Mouse (Mus musculus): ENCODE measurements around the gene Agap1.

Agap1 gene

GRCm38 (mm10) chr1:89544094-89544493 lies 89.5 kb downstream of the Agap1 start:
- no peak for DNase-seq (ENCODE audit: low spot score)

GRCm38 (mm10) chr1:89545099-89545498 lies 90.5 kb downstream of the Agap1 start:
- DNase-seq (ENCODE audit: low spot score): no peak

GRCm38 (mm10) chr1:89547525-89548504 lies 93.2 kb downstream of the Agap1 start:
- no peak for DNase-seq (ENCODE audit: low spot score)

- no peak for DNase-seq (ENCODE audit: low spot score)
These were observed 95.7 kb downstream of the Agap1 start for GRCm38 (mm10) chr1:89550061-89550869.

- no peak for DNase-seq (ENCODE audit: low spot score)
These were observed 97.9 kb downstream of the Agap1 start for GRCm38 (mm10) chr1:89552470-89552869.

- no peak for DNase-seq (ENCODE audit: low spot score)
These were observed 99.2 kb downstream of the Agap1 start for GRCm38 (mm10) chr1:89553791-89554190.

- DNase-seq (ENCODE audit: low spot score): no peak
These were observed 100.6 kb downstream of the Agap1 start for GRCm38 (mm10) chr1:89554969-89555856.

GRCm38 (mm10) chr1:89556006-89556405 lies 101.4 kb downstream of the Agap1 start:
- no peak for DNase-seq (ENCODE audit: low spot score)

- DNase-seq (ENCODE audit: low spot score): no peak
These were observed 102.8 kb downstream of the Agap1 start for GRCm38 (mm10) chr1:89557401-89557800.

- DNase-seq (ENCODE audit: low spot score): no peak
These were observed 103.5 kb downstream of the Agap1 start for GRCm38 (mm10) chr1:89558080-89558479.

- DNase-seq (ENCODE audit: low spot score): no peak
These were observed 108.8 kb downstream of the Agap1 start for GRCm38 (mm10) chr1:89563399-89563798.

- DNase-seq (ENCODE audit: low spot score): peak; percentile 49
These were observed 112.2 kb downstream of the Agap1 start for GRCm38 (mm10) chr1:89566578-89567488.

GRCm38 (mm10) chr1:89568546-89569405 lies 114.2 kb downstream of the Agap1 start:
- no peak for DNase-seq (ENCODE audit: low spot score)

- DNase-seq (ENCODE audit: low spot score): peak; percentile 73
These were observed 116.1 kb downstream of the Agap1 start for GRCm38 (mm10) chr1:89570522-89571299.

GRCm38 (mm10) chr1:89573486-89573885 lies 118.9 kb downstream of the Agap1 start:
- DNase-seq (ENCODE audit: low spot score): no peak

GRCm38 (mm10) chr1:89574941-89575890 lies 120.6 kb downstream of the Agap1 start:
- DNase-seq (ENCODE audit: low spot score): no peak

GRCm38 (mm10) chr1:89576174-89576890 lies 121.7 kb downstream of the Agap1 start:
- DNase-seq (ENCODE audit: low spot score): no peak
